Mouse (Mus musculus): ENCODE results near the gene Pvrig.
"Not testable (repeated sequence)": the region's sequence is repeated elsewhere in the genome, so short reads cannot be mapped to it uniquely, and the experiment has no call there.

Pvrig gene

DNA sequence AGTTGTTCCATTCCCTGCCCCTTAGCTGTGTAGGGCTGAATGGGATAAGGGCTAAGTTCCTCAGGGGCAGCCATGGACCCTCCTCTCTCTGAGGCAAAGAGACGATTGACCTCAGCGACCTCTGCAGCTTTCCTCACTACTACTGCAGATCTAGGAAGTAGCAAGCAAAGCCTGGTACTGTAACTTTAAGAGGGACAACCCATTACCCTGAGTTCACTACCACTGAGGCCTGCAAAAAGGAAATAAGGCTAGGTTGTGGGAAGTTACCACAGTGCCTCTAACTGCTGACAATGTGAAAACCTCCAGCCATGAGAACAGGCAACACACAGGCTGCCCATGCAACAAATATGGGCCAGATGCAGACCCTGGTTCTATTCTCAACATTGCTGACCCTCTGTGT lies at the start of gene Pvrig:
TSS of gene Pvrig (plus strand) at position 301 of the 400 bp plus-strand sequence.
- in situ Hi-C loops (cut with MboI; ENCODE audit: unreplicated experiment in 2 of 2), result no loop called here

DNA sequence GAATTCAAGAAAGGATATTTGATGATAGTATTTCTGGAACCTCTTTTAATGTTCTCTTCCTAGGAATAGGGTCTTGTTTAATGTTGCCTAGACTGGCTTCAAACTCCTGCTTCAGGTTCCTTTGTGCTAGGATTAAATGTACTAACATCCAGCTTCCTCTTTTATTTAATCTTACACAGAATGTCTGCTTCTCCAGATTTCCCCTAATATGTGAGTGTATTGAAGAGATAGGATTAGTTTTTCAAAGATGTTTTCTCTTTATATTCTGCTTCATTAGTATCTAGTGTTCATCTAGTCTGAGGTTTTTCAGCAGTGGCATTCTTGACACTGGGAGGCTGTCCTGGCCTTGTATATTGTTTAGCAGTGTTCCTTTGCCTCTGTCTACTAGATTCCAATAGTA lies 47.6 kb upstream of the Pvrig start:
- in situ Hi-C loops (cut with MboI; ENCODE audit: unreplicated experiment in 2 of 2), result loop anchor here in 1 of 2 experiments (10.0 kb wide), 1 partner anchor 161 kb away; no protein-coding TSS in a partner anchor

DNA sequence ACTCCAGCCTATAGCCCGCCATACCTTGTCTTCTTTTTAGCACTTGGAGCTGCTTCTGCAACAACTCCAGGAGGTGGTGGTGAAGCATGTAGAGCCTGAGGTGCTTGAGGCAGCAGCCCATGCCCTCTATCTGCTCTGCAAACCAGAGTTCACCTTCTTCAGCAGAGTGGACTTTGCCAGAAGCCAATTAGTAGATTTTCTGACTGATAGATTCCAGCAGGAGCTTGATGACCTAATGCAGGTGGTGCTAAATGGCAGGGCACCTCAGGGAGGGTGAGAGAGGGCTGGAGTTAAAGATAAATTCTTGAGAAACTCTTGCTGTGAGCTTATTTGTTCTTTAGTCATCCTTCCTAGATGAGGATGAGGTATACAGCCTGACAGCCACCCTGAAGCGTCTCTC lies 42.1 kb upstream of the Pvrig start:
- in situ Hi-C loops (cut with MboI; ENCODE audit: unreplicated experiment in 2 of 2), result loop anchor here in 1 of 2 experiments (10.0 kb wide), 1 partner anchor 155 kb away; no protein-coding TSS in a partner anchor

GRCm38 (mm10) chr5:138312795-138313194 lies 29.0 kb upstream of the Pvrig start:
- in situ Hi-C loops (cut with MboI; ENCODE audit: unreplicated experiment in 2 of 2), result no loop called here

- in situ Hi-C loops (cut with MboI; ENCODE audit: unreplicated experiment in 2 of 2), result no loop called here
These were observed 1.5 kb downstream of the Pvrig start for GRCm38 (mm10) chr5:138343216-138343615.

GRCm38 (mm10) chr5:138363208-138363607 lies 21.4 kb downstream of the Pvrig start:
- in situ Hi-C loops (cut with MboI; ENCODE audit: unreplicated experiment in 2 of 2), result not testable (repeated sequence)

- in situ Hi-C loops (cut with MboI; ENCODE audit: unreplicated experiment in 2 of 2), result not testable (repeated sequence)
These were observed 23.6 kb downstream of the Pvrig start for GRCm38 (mm10) chr5:138365347-138365746.

Data from v-Abl transformed pro-B cells (cell line).